Mouse (Mus musculus): Measurements from ENCODE around the gene Grin2d. TPM values are rescaled to one million over a fixed set of nuclear protein-coding genes. Genes with fewer than 3 reads are reported as not detected.
A peak's percentile ranks its signal among the peaks of the same experiment; 100 is the strongest.

Gene Grin2d
- polyA plus RNA-seq, 1 experiment = 1.1 TPM

DNA sequence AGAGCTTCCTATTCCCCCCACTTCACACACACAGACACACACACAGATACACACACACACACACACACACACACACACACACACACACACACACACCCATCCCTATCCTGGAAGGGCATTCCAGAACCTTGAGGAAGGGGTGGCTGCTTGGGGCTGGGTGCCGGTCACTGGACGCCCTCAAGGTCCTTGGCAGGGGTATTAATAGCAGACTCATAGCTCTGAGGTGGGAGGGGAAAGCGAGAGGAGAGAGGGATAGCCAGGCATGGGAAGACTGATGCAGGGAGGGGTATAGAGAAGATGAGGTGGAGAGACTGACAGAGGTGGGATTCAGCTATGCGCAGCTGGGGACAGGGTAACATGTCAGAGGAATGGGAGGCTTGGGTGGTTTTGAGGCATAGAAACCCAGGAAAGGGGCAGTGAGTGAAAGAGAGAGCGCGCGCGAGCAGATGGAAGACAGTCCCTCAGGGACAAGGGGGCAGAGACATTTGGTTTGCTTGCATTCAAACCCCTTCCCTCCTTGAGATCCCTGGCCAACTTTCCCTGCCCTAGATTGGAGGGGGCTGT, 9.0 kb downstream of the Grin2d start:
- no peaks in the 10 kb centered on the region for H3K36me3 ChIP-seq (ENCODE audit: control insufficient read depth, insufficient read depth, low read length)
- no peak overlapping the region for H3K4me3 ChIP-seq (ENCODE audit: control insufficient read depth, insufficient read depth, low read length)
- H3K27ac ChIP-seq (ENCODE audit: control insufficient read depth, insufficient read depth, low read length) = no peak overlapping the region
- 79% methylated on average over 8 of the region's 8 CpGs for WGBS
- H3K27me3 ChIP-seq (ENCODE audit: control insufficient read depth, insufficient read depth, low read length) = peaks cover 10% of the 10 kb centered on the region; the same call in 1 of the 2 replicates
- TF ChIP-seq CTCF (IDR thresholded peaks at IDR 0.05; ENCODE audit: borderline replicate concordance, control insufficient read depth, extremely low read depth, insufficient read depth, low read length, poor library complexity) = no peak
- no peak for TF ChIP-seq POLR2A (IDR thresholded peaks at IDR 0.05; ENCODE audit: control insufficient read depth, extremely low read depth, insufficient read depth, low read length, poor library complexity)
- no peak for DNase-seq
- H3K4me1 ChIP-seq (replicated peaks; ENCODE audit: control insufficient read depth, insufficient read depth, low read length) = peaks cover 20% of the 10 kb centered on the region

DNA sequence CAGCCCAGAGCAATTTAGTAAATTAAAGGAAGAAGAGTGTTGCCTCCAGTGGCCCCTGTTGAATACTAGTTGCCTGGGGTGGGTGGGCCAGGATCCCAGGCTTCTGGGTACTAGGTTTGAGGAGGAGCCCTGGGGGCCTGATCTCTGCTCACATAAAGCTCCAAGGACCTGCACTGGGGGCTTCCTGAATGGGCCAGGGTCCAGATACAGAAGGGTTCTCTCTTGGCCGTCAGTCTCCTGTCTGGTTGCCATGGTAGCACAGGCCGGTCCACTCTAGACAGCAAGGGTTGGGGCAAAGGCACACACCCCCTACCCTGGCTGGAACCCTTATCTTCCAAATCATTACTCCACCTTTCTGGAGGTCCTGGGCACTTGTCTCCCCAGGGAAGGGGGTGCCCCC, 10.3 kb downstream of the Grin2d start:
- peaks cover 12% of the 10 kb centered on the region for H3K4me1 ChIP-seq (replicated peaks; ENCODE audit: control insufficient read depth, insufficient read depth, low read length)
- peaks cover 10% of the 10 kb centered on the region; the same call in 1 of the 2 replicates for H3K27me3 ChIP-seq (ENCODE audit: control insufficient read depth, insufficient read depth, low read length)
- WGBS = 92% methylated on average over 2 of the region's 2 CpGs
- DNase-seq = no peak
- TF ChIP-seq POLR2A (IDR thresholded peaks at IDR 0.05; ENCODE audit: control insufficient read depth, extremely low read depth, insufficient read depth, low read length, poor library complexity) (no peak), CTCF (IDR thresholded peaks at IDR 0.05; ENCODE audit: borderline replicate concordance, control insufficient read depth, extremely low read depth, insufficient read depth, low read length, poor library complexity) (no peak)
- H3K27ac ChIP-seq (ENCODE audit: control insufficient read depth, insufficient read depth, low read length) = no peak overlapping the region
- H3K36me3 ChIP-seq (ENCODE audit: control insufficient read depth, insufficient read depth, low read length) = no peaks in the 10 kb centered on the region
- no peak overlapping the region for H3K4me3 ChIP-seq (ENCODE audit: control insufficient read depth, insufficient read depth, low read length)

DNA sequence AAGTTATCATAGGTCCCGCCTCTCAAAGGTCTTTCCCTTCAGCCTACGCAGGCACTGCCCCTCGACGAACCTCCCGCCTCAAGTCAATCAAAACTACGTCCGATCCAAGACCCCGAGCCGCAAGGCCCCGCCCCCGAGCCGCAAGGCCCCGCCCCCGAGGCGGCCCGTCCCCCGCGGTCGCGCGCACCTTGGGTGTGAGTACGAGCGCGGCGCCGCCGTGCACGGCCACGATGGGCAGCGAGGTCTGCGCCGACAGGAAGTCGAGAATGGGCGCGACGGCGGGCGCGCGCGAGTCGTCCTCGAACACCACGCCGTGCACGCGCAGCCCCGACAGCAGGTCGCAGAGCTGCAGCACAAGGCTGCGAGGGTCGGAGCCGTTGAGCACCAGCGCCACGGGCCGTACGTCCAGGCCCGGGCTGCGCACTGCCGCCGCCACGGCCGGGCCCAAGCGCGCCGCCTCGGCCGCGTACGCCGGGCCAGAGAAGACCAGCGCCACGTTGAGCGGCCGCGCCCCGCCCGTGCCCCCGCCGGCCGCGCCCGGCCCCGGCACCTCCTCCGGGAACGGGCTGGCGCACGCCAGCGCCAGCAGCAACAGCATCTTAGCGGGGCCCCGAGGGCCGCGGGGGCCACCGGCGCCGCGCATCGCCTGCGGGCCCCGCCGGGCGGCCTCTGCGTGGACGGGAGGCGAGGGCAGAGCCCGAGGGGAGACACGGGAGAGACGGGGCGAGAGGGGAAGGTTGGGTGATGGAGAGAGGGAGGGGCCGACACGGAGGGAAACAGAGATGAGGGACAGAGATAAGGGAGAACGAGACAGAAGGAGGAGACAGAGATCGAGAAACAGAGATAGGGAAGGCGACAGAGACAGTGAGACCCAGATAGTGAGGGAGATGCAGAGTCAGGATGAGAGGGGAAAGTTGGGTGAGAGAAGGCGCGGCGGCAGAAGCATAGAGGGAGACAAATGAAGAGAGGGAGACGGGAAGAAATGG, 12.0 kb downstream of the Grin2d start:
- Histone ChIP-seq H3K27ac (ENCODE audit: control insufficient read depth, insufficient read depth, low read length) (no peak overlapping the region), H3K27me3 (ENCODE audit: control insufficient read depth, insufficient read depth, low read length) (peaks cover 9% of the 10 kb centered on the region; the same call in 1 of the 2 replicates), H3K36me3 (ENCODE audit: control insufficient read depth, insufficient read depth, low read length) (no peaks in the 10 kb centered on the region), H3K4me3 (ENCODE audit: control insufficient read depth, insufficient read depth, low read length) (peak overlapping the region; percentile 47), H3K4me1 (replicated peaks; ENCODE audit: control insufficient read depth, insufficient read depth, low read length) (peaks cover 12% of the 10 kb centered on the region)
- 2% methylated on average over 117 of the region's 117 CpGs for WGBS
- 0 out of 2 replicates have a peak, but pooled peaks have one; percentile 25 for TF ChIP-seq CTCF (IDR thresholded peaks at IDR 0.05; ENCODE audit: borderline replicate concordance, control insufficient read depth, extremely low read depth, insufficient read depth, low read length, poor library complexity)
- 0 out of 2 replicates have a peak, but pooled peaks have one; percentile 20 for TF ChIP-seq POLR2A (IDR thresholded peaks at IDR 0.05; ENCODE audit: control insufficient read depth, extremely low read depth, insufficient read depth, low read length, poor library complexity)
- DNase-seq = peak; percentile 88

DNA sequence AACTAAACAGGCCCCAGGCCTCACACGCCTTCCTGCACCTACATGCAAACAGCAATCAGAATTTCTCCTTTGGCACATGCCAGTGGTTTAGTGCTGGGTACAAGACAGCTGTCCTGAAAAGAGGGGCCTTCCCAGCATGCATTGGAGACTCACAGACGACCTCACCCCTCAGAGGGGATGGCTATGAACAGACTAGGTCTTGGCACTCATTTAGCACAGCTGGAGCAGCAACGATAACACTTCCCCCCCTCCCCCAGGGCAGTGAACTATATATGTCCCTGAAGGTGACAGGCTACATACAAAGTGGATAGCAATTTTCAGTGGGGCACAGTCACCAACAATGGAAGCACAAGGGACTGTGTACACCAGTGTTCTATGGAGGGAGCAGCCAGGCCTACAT, 13.7 kb downstream of the Grin2d start:
- peaks cover 12% of the 10 kb centered on the region for H3K4me1 ChIP-seq (replicated peaks; ENCODE audit: control insufficient read depth, insufficient read depth, low read length)
- no peak overlapping the region for H3K4me3 ChIP-seq (ENCODE audit: control insufficient read depth, insufficient read depth, low read length)
- 74% methylated on average over 3 of the region's 3 CpGs for WGBS

DNA sequence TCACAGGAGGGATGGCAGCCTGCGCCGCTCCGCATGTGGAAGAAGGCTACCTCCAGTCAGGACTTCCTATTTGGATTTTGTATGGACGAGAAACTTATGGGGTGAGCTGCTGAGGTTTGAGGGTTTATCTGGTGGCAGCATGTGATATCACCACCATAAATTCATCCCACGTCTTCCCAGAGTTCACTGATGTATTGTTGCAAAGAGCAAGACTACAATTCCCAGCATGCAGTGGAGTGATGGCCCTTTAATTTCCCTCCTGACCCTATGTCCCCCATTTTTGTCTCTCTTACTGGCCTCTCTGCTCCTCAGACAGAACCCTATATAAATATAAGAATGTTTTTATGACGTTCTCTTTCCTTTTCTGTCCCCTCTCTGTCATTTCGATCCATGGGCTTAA, 15.4 kb downstream of the Grin2d start:
- no peaks in the 10 kb centered on the region for H3K36me3 ChIP-seq (ENCODE audit: control insufficient read depth, insufficient read depth, low read length)
- no peaks in the 10 kb centered on the region for H3K27me3 ChIP-seq (ENCODE audit: control insufficient read depth, insufficient read depth, low read length)
- DNase-seq = no peak
- H3K4me1 ChIP-seq (replicated peaks; ENCODE audit: control insufficient read depth, insufficient read depth, low read length) = peaks cover 12% of the 10 kb centered on the region
- no peak for TF ChIP-seq POLR2A (IDR thresholded peaks at IDR 0.05; ENCODE audit: control insufficient read depth, extremely low read depth, insufficient read depth, low read length, poor library complexity)
- TF ChIP-seq CTCF (IDR thresholded peaks at IDR 0.05; ENCODE audit: borderline replicate concordance, control insufficient read depth, extremely low read depth, insufficient read depth, low read length, poor library complexity) = no peak
- no peak overlapping the region for H3K27ac ChIP-seq (ENCODE audit: control insufficient read depth, insufficient read depth, low read length)
- no peak overlapping the region for H3K4me3 ChIP-seq (ENCODE audit: control insufficient read depth, insufficient read depth, low read length)
- WGBS = 93% methylated on average over 7 of the region's 7 CpGs

More for the DNA sequence above, 13.7 kb downstream of the Grin2d start:
- TF ChIP-seq CTCF (IDR thresholded peaks at IDR 0.05; ENCODE audit: borderline replicate concordance, control insufficient read depth, extremely low read depth, insufficient read depth, low read length, poor library complexity) (no peak), POLR2A (IDR thresholded peaks at IDR 0.05; ENCODE audit: control insufficient read depth, extremely low read depth, insufficient read depth, low read length, poor library complexity) (no peak)
- DNase-seq = no peak
- H3K27me3 ChIP-seq (ENCODE audit: control insufficient read depth, insufficient read depth, low read length) = no peaks in the 10 kb centered on the region; the same call in 1 of the 2 replicates
- no peaks in the 10 kb centered on the region for H3K36me3 ChIP-seq (ENCODE audit: control insufficient read depth, insufficient read depth, low read length)
- no peak overlapping the region for H3K27ac ChIP-seq (ENCODE audit: control insufficient read depth, insufficient read depth, low read length)

DNA sequence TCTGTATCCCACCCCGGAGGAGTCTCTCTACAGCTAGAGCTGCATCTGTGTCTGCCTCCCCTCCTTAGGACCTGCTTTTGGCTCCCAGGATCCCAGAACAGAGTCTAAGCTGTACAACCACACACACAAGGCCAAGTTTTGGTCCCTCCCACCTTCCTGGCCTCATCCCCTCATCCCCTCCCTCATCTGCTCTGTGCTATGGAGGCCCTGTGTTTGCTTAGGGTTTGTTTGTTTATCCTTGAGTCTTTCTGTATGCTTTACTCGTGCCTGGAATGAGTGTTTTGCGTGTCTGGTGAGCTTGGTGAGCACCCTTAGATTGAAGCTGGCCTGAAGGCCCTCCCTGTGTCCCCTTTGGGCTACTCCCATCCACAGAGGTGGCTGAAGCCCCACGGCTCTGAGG, 19.2 kb downstream of the Grin2d start:
- Histone ChIP-seq H3K27ac (ENCODE audit: control insufficient read depth, insufficient read depth, low read length) (no peak overlapping the region), H3K36me3 (ENCODE audit: control insufficient read depth, insufficient read depth, low read length) (no peaks in the 10 kb centered on the region), H3K27me3 (ENCODE audit: control insufficient read depth, insufficient read depth, low read length) (peaks cover 8% of the 10 kb centered on the region; the same call in 1 of the 2 replicates), H3K4me3 (ENCODE audit: control insufficient read depth, insufficient read depth, low read length) (no peak overlapping the region), H3K4me1 (replicated peaks; ENCODE audit: control insufficient read depth, insufficient read depth, low read length) (peaks cover 3% of the 10 kb centered on the region)
- no peak for TF ChIP-seq POLR2A (IDR thresholded peaks at IDR 0.05; ENCODE audit: control insufficient read depth, extremely low read depth, insufficient read depth, low read length, poor library complexity)
- no peak for TF ChIP-seq CTCF (IDR thresholded peaks at IDR 0.05; ENCODE audit: borderline replicate concordance, control insufficient read depth, extremely low read depth, insufficient read depth, low read length, poor library complexity)
- no peak for DNase-seq
- 90% methylated on average over 4 of the region's 4 CpGs for WGBS
